Mouse (Mus musculus) embryo, embryonic 9.5 days (tissue): ENCODE measurements around the gene Ptpn11.
"Not testable (repeated sequence)": the region's sequence is repeated elsewhere in the genome, so short reads cannot be mapped to it uniquely, and the experiment has no call there.

Experiments
- DNase-seq: peaks from one replicate; pipeline ENCODE4 v3.0.0-alpha.2; 2017; ENCODE audit errors: extremely low spot score

Ptpn11 gene

GRCm38 (mm10) chr5:121190836-121191583, at the start of gene Ptpn11:
Gene Ptpn11, minus strand, starts transcription at chr5:121191397.
- peak; percentile 92 for DNase-seq

- no peak for DNase-seq
These were observed 48.6 kb upstream of the Ptpn11 start for GRCm38 (mm10) chr5:121239846-121240245.

- no peak for DNase-seq
These were observed 47.0 kb upstream of the Ptpn11 start for GRCm38 (mm10) chr5:121238208-121238607.

- no peak for DNase-seq
These were observed 45.0 kb upstream of the Ptpn11 start for GRCm38 (mm10) chr5:121236171-121236570.

GRCm38 (mm10) chr5:121233726-121234125, 42.5 kb upstream of the Ptpn11 start:
- DNase-seq, result no peak

- no peak for DNase-seq
These were observed 41.6 kb upstream of the Ptpn11 start for GRCm38 (mm10) chr5:121232789-121233188.

GRCm38 (mm10) chr5:121230811-121231210, 39.6 kb upstream of the Ptpn11 start:
- no peak for DNase-seq

GRCm38 (mm10) chr5:121229182-121229581, 38.0 kb upstream of the Ptpn11 start:
- no peak for DNase-seq

- DNase-seq, result not testable (repeated sequence)
These were observed 36.1 kb upstream of the Ptpn11 start for GRCm38 (mm10) chr5:121227330-121227729.

GRCm38 (mm10) chr5:121226845-121227244, 35.6 kb upstream of the Ptpn11 start:
- DNase-seq, result no peak

- no peak for DNase-seq
These were observed 35.2 kb upstream of the Ptpn11 start for GRCm38 (mm10) chr5:121226406-121226805.

GRCm38 (mm10) chr5:121225854-121226253, 34.7 kb upstream of the Ptpn11 start:
- DNase-seq, result no peak

GRCm38 (mm10) chr5:121224856-121225255, 33.7 kb upstream of the Ptpn11 start:
- no peak for DNase-seq

GRCm38 (mm10) chr5:121224020-121224419, 32.8 kb upstream of the Ptpn11 start:
- DNase-seq, result not testable (repeated sequence)

GRCm38 (mm10) chr5:121221328-121221850, 30.2 kb upstream of the Ptpn11 start:
- DNase-seq, result no peak

GRCm38 (mm10) chr5:121220732-121221301, 29.6 kb upstream of the Ptpn11 start:
- DNase-seq, result peak; percentile 51

- DNase-seq, result peak; percentile 98
These were observed 29.0 kb upstream of the Ptpn11 start, which contains the start of gene Hectd4 for GRCm38 (mm10) chr5:121219980-121220731. Gene Hectd4, plus strand, starts transcription at chr5:121220219.

GRCm38 (mm10) chr5:121219190-121219589, 28.0 kb upstream of the Ptpn11 start:
- no peak for DNase-seq

- no peak for DNase-seq
These were observed 26.1 kb upstream of the Ptpn11 start for GRCm38 (mm10) chr5:121217313-121217634.

GRCm38 (mm10) chr5:121216584-121217312, 25.6 kb upstream of the Ptpn11 start:
- DNase-seq, result not testable (repeated sequence)

GRCm38 (mm10) chr5:121216126-121216446, 24.9 kb upstream of the Ptpn11 start:
- no peak for DNase-seq
